Mouse (Mus musculus): ENCODE measurements at regions not wholly inside any gene's neighbourhood (a gene's known extent, or its start where the extent isn't known, plus 50 kb on each side); places are given as distances from the start of the nearest gene placed in this dataset.
A peak's percentile ranks its signal among the peaks of the same experiment; 100 is the strongest.

GRCm38 (mm10) chr16:77166722-77167121 is 153.2 kb downstream of the Usp25 start:
- DNase-seq = peak; percentile 38

- DNase-seq = no peak
These were observed 159.7 kb downstream of the Usp25 start for GRCm38 (mm10) chr16:77173026-77173692.

- no peak for DNase-seq
These were observed 161.4 kb downstream of the Usp25 start for GRCm38 (mm10) chr16:77174744-77175432.

GRCm38 (mm10) chr16:77180990-77181389 is 167.5 kb downstream of the Usp25 start:
- DNase-seq = no peak

Measured in gastrocnemius, postnatal 10 days (tissue).